In the genomic region with DNA sequence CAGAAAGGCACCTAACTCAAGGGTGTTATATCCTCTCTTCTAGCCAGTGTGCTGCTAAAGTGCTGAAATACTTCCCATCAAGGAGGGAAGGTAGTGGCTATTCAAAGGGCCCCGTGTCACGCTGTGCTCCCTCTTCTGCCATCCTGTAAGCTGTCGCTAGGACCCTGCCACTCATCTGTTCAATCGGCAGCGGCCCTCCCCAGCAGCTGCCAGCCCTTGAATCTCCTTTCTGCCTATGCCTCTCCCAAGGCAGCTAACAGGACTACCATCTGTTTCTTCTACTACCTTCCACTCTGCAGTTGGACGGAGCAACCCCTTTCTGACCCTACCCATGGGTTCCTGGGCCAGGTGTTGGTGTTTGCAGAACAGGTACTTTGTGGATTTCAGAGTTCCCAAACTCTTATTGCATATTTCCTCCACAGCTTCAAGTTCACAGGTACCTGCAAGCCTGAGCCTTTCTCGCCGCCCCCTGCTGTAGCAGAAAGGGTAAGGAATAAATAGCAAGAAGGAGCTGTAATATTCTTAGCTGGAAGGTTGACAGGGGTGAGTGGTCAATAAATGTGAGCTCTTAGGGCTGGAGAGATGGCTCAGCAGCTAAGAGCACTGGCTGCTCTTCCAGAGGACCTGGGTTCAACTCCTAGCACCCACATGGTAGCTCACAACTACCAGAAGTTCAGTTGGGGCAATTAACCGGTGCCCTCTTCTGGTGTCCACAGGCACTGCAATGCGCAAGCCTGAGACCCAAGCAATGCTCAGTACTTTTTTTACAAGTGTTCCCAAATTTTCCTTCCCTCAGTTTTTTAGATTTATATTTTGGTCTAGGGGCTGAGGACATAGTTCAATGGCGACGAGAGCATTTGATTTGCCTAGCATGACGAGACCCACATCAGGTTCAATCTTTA, we compare ENCODE assay signal across 17 mouse cellular contexts. TPM values are rescaled to one million over a fixed set of nuclear protein-coding genes. Genes with fewer than 3 reads are reported as not detected.
DNase-seq lines count a peak whose midpoint lies in the region; ATAC-seq and TF ChIP-seq lines count a peak whose summit lies in the region.
"Had no signal": no experiment of that assay in that cellular context is flagged by ENCODE, and none has a peak within 500 bp of the region (broad histone marks: within the 10 kb centered on the region; RNA-seq: fewer than 3 reads in every experiment).

No protein-coding gene starts in this region.

- no peaks in the 10 kb centered on the region for H3K27me3 ChIP-seq in kidney, adult 2 months (replicated peaks; ENCODE audit: control insufficient read depth, insufficient read depth, low read length)
- peaks cover 3% of the 10 kb centered on the region; the same call in 1 of the 2 replicates for H3K27me3 ChIP-seq in E14TG2a.4 (ENCODE audit: insufficient read depth, low read length)
- H3K27me3 ChIP-seq in ES-Bruce4 (ENCODE audit: control insufficient read depth, insufficient read depth, low read length, poor library complexity, severe bottlenecking), result no peaks in the 10 kb centered on the region
- H3K27me3 ChIP-seq: Patski had no signal

- no peaks in the 10 kb centered on the region for H3K9me3 ChIP-seq in E14TG2a.4 (ENCODE audit: low read length)
- no peaks in the 10 kb centered on the region for H3K9me3 ChIP-seq in ES-Bruce4 (replicated peaks; ENCODE audit: control insufficient read depth, insufficient read depth, low read length, poor library complexity, severe bottlenecking)

- 0 out of 2 replicates have a peak, but pooled peaks have one; percentile 10 for TF ChIP-seq CTCF in kidney, adult 2 months (conservative IDR thresholded peaks at IDR 0.05; ENCODE audit: insufficient read depth, insufficient read length, low read depth, low read length)
- TF ChIP-seq CTCF in E14TG2a.4 (conservative IDR thresholded peaks at IDR 0.05; ENCODE audit: low read length) (peak; percentile 55), ES-Bruce4 (IDR thresholded peaks at IDR 0.05; ENCODE audit: low read depth, low read length) (peak; percentile 21)

- TF ChIP-seq EP300 in ES-Bruce4 (IDR thresholded peaks at IDR 0.05; ENCODE audit: insufficient read depth, low read depth, low read length), result no peak

- no peak for ATAC-seq in monocyte, adult 5-6 weeks (replicated peaks; ENCODE audit: insufficient number of reproducible peaks, low FRiP score, low TSS enrichment, poor library complexity, severe bottlenecking)
- ATAC-seq: Patski had no signal

- H3K27ac ChIP-seq in kidney, adult 2 months (ENCODE audit: insufficient read depth, low read depth, low read length), result no peak overlapping the region
- H3K27ac ChIP-seq in ES-Bruce4 (ENCODE audit: insufficient read depth, low read length), result no peak overlapping the region
- H3K27ac ChIP-seq: kidney, postnatal 0 days had no signal

- no peaks in the 10 kb centered on the region for H3K36me3 ChIP-seq in kidney, adult 2 months (ENCODE audit: control insufficient read depth, insufficient read depth, low read length)
- peaks cover 61% of the 10 kb centered on the region for H3K36me3 ChIP-seq in E14TG2a.4 (ENCODE audit: insufficient read depth, low read length)
- no peaks in the 10 kb centered on the region for H3K36me3 ChIP-seq in ES-Bruce4 (ENCODE audit: control insufficient read depth, insufficient read depth, low read length, poor library complexity, severe bottlenecking)

- no peak for TF ChIP-seq POLR2A in kidney, adult 2 months (IDR thresholded peaks at IDR 0.05; ENCODE audit: low read depth, low read length)
- no peak for TF ChIP-seq POLR2A in ES-Bruce4 (IDR thresholded peaks at IDR 0.05; ENCODE audit: insufficient read depth, low read length)

- no peaks in the 10 kb centered on the region for H3K4me1 ChIP-seq in kidney, adult 2 months (ENCODE audit: control insufficient read depth, insufficient read depth, low read length)
- H3K4me1 ChIP-seq in E14TG2a.4 (replicated peaks; ENCODE audit: low read depth, low read length), result peaks cover 89% of the 10 kb centered on the region
- peaks cover 4% of the 10 kb centered on the region for H3K4me1 ChIP-seq in ES-Bruce4 (ENCODE audit: control insufficient read depth, insufficient read depth, low read length)

- H3K4me3 ChIP-seq in kidney, adult 2 months (ENCODE audit: insufficient read depth, low read depth, low read length), result no peak overlapping the region
- H3K4me3 ChIP-seq in E14TG2a.4 (replicated peaks; ENCODE audit: low read length), result no peak overlapping the region
- no peak overlapping the region for H3K4me3 ChIP-seq in ES-Bruce4 (ENCODE audit: low read depth, low read length)
- H3K4me3 ChIP-seq: myocyte had no signal

- DNase-seq in kidney, adult 2 months, result no peak
- DNase-seq in kidney, adult 18-20 months, result no peak
- DNase-seq in cerebellum, postnatal 25 days, result peak; percentile 48 to 51
- no peak for DNase-seq in spleen, postnatal 36 days (ENCODE audit: low spot score in 2 of 2)
- DNase-seq: layer of hippocampus, adult 9-11 months; lung, adult 18-20 months; right cerebral cortex, postnatal 14 days had no signal

- no peak overlapping the region for H3K9ac ChIP-seq in ES-Bruce4 (ENCODE audit: low read depth, poor library complexity, severe bottlenecking)

- WGBS in kidney, adult 2 months, result 89% methylated on average over 13 of the region's 13 CpGs

RNA-seq across cellular contexts. Expression of a gene that starts 6.1 kb away (rescaled TPM):
- polyA plus RNA-seq in kidney, adult 2 months (2012; rRNA removed), result 14.7 and 16.2 TPM in 2 replicates
- 3.7 and 6.0 TPM in 2 replicates for polyA plus RNA-seq in ES-Bruce4 (2011; ENCODE audit: insufficient read depth, insufficient read length, low read depth, missing spikeins)
- total RNA-seq in monocyte, adult 5-6 weeks (2017), result 0.78 to 3.5 TPM (median 1.3 TPM) in 3 replicates

RNA-seq across cellular contexts. Expression of a gene that starts 47.4 kb away (rescaled TPM):
- polyA plus RNA-seq in kidney, adult 2 months (2012; rRNA removed), result 0.20 and 0.31 TPM in 2 replicates
- polyA plus RNA-seq in ES-Bruce4 (2011; ENCODE audit: insufficient read depth, insufficient read length, low read depth, missing spikeins), result not detected in 2 replicates
- total RNA-seq in monocyte, adult 5-6 weeks (2017), result not detected in 3 replicates
- total RNA-seq: granulocyte monocyte progenitor cell, adult 5-6 weeks; megakaryocyte, adult 5-6 weeks had no signal
- polyA plus RNA-seq: kidney, postnatal 0 days had no signal

RNA-seq across cellular contexts. Expression of a gene that starts 49.3 kb away (rescaled TPM):
- 0.28 and 0.35 TPM in 2 replicates for polyA plus RNA-seq in kidney, adult 2 months (2012; rRNA removed)
- polyA plus RNA-seq in ES-Bruce4 (2011; ENCODE audit: insufficient read depth, insufficient read length, low read depth, missing spikeins), result not detected in 2 replicates
- not detected in 3 replicates for total RNA-seq in monocyte, adult 5-6 weeks (2017)
- total RNA-seq: left cerebral cortex, postnatal 36 days; megakaryocyte, adult 5-6 weeks had no signal
- polyA plus RNA-seq: frontal cortex, adult 2 months; kidney, postnatal 0 days had no signal

Comparison
In these comparisons a context has a peak if more than half of its experiments do, and no peak if none do; other contexts are left out.
1. DNase-seq: peak in cerebellum, postnatal 25 days (2 of 2); none in kidney, adult 2 months (single experiment), kidney, adult 18-20 months (single experiment) and spleen, postnatal 36 days (0 of 2).
2. Peak in every context shown above with its lines, with median percentiles within 50 percentile points of each other: CTCF ChIP-seq.